Mouse (Mus musculus) liver, postnatal 0 days (tissue): ENCODE measurements around the gene Jdp2. TPM values are rescaled to one million over a fixed set of nuclear protein-coding genes. Genes with fewer than 3 reads are reported as not detected.

ENCODE experiments used
- ATAC-seq: fragments of 200-750 bp; cut with Nextera tagmentation; 2 replicates; pipeline ENCODE4 v1.8.0; 2017; ENCODE audit warnings: mild to moderate bottlenecking, moderate library complexity
- DNase-seq: peaks from one replicate; pipeline ENCODE4 v3.0.0-alpha.2; 2016
- H3K27ac ChIP-seq: fragments of 300-500 bp; sonication (generic); 2 replicates; pipeline ENCODE4 v1.5.1; 2014; ENCODE audit warnings: antibody characterized with exemption, moderate library complexity, mild to moderate bottlenecking, low read depth
- H3K27me3 ChIP-seq: fragments of 300-500 bp; sonication (generic); 2 replicates; pipeline ENCODE4 v1.6.1; 2014; ENCODE audit warnings: low read length, control low read depth, mixed read lengths; ENCODE audit not compliant: insufficient read depth
- H3K36me3 ChIP-seq: fragments of 300-500 bp; sonication (generic); replicated peaks from 2 replicates; pipeline ENCODE4 v1.6.1; 2014; ENCODE audit warnings: mild to moderate bottlenecking, control low read depth, low read length, moderate library complexity, mixed read lengths; ENCODE audit not compliant: insufficient read depth
- H3K4me1 ChIP-seq: fragments of 300-500 bp; sonication (generic); 2 replicates; pipeline ENCODE4 v1.6.1; 2014; ENCODE audit warnings: antibody characterized with exemption, mild to moderate bottlenecking, control low read depth; ENCODE audit not compliant: insufficient read depth
- H3K4me2 ChIP-seq: fragments of 300-500 bp; sonication (generic); 2 replicates; pipeline ENCODE4 v1.6.1; 2014; ENCODE audit warnings: low read depth, mild to moderate bottlenecking, low read length, moderate library complexity, mixed read lengths
- H3K4me3 ChIP-seq: fragments of 300-500 bp; sonication (generic); 2 replicates; pipeline ENCODE4 v1.5.1; 2014; ENCODE audit warnings: low read depth, low read length
- H3K9ac ChIP-seq: fragments of 300-500 bp; sonication (generic); replicated peaks from 2 replicates; pipeline ENCODE4 v1.6.1; 2014; ENCODE audit warnings: mild to moderate bottlenecking, moderate library complexity
- H3K9me3 ChIP-seq: fragments of 300-500 bp; sonication (generic); 2 replicates; pipeline ENCODE4 v1.6.1; 2016; ENCODE audit warnings: mild to moderate bottlenecking, control low read depth, low read length, mixed read lengths
- CTCF ChIP-seq: sonication (generic); IDR thresholded peaks from 2 replicates; pipeline ENCODE4 v1.5.1; 2016; ENCODE audit warnings: antibody characterized with exemption, low read depth
- EP300 ChIP-seq: IDR thresholded peaks from 2 replicates; pipeline ENCODE4 v1.6.1; 2016; ENCODE audit warnings: antibody characterized with exemption, low read depth, mild to moderate bottlenecking
- WGBS: fragments of 180-500 bp; shearing (Covaris S2); extraction: QIAGEN DNeasy Blood & Tissue Kit; methylation state at CpG from one replicate; pipeline ENCODE4 v1.1.7; 2014; ENCODE audit not compliant: insufficient replicate concordance; 5-methylcytosine and 5-hydroxymethylcytosine counted together
- polyA plus RNA-seq: library from polyadenylated mRNA; unstranded; fragments of >200 nt; fragmentation: Nextera tagmentation; extraction: Ambion mirVana; gene quantifications from 2 replicates; pipeline ENCODE4 v1.2.1, GENCODE M21; 2015

Gene Jdp2
- polyA plus RNA-seq, 1 experiment from 2014 or later: 0.33 TPM

- no peak overlapping the region for H3K4me3 ChIP-seq
- no peaks in the 10 kb centered on the region for H3K4me1 ChIP-seq
- ATAC-seq (no peak), DNase-seq (no peak)
- no peaks in the 10 kb centered on the region for H3K36me3 ChIP-seq
- no peaks in the 10 kb centered on the region for H3K27me3 ChIP-seq
- 59% methylated on average over 15 of the region's 15 CpGs for WGBS
- no peak overlapping the region for H3K27ac ChIP-seq
- TF ChIP-seq EP300: no peak
- no peak for TF ChIP-seq CTCF
- H3K9ac ChIP-seq: no peak overlapping the region
- no peak overlapping the region for H3K4me2 ChIP-seq
- no peaks in the 10 kb centered on the region for H3K9me3 ChIP-seq
These were observed 17.4 kb upstream of the Jdp2 start for GRCm38 (mm10) chr12:85581261-85582066.

GRCm38 (mm10) chr12:85582067-85582316, 16.8 kb upstream of the Jdp2 start:
- H3K27me3 ChIP-seq: no peaks in the 10 kb centered on the region
- no peak overlapping the region for H3K27ac ChIP-seq
- TF ChIP-seq CTCF (no peak), EP300 (no peak)
- no peak overlapping the region for H3K4me2 ChIP-seq
- DNase-seq: no peak
- no peak overlapping the region for H3K9ac ChIP-seq
- no peaks in the 10 kb centered on the region for H3K36me3 ChIP-seq
- H3K4me1 ChIP-seq: no peaks in the 10 kb centered on the region
- no peak overlapping the region for H3K4me3 ChIP-seq
- WGBS: 89% methylated on average over 5 of the region's 5 CpGs
- H3K9me3 ChIP-seq: no peaks in the 10 kb centered on the region
- ATAC-seq: no peak

- Histone ChIP-seq H3K9me3 (no peaks in the 10 kb centered on the region), H3K9ac (no peak overlapping the region), H3K27me3 (no peaks in the 10 kb centered on the region), H3K4me2 (no peak overlapping the region), H3K4me1 (peaks cover 5% of the 10 kb centered on the region; the same call in 1 of the 2 replicates), H3K27ac (no peak overlapping the region), H3K36me3 (no peaks in the 10 kb centered on the region), H3K4me3 (no peak overlapping the region)
- WGBS: 61% methylated on average over 11 of the region's 11 CpGs
- TF ChIP-seq EP300 (no peak), CTCF (no peak)
- ATAC-seq (no peak), DNase-seq (no peak)
These were observed 13.0 kb upstream of the Jdp2 start for GRCm38 (mm10) chr12:85585761-85586258.

- TF ChIP-seq CTCF (no peak), EP300 (no peak)
- ATAC-seq: no peak
- DNase-seq: no peak
- Histone ChIP-seq H3K27me3 (no peaks in the 10 kb centered on the region), H3K9ac (no peak overlapping the region), H3K36me3 (no peaks in the 10 kb centered on the region), H3K4me1 (peaks cover 7% of the 10 kb centered on the region; the same call in 1 of the 2 replicates), H3K27ac (no peak overlapping the region), H3K4me3 (no peak overlapping the region), H3K9me3 (no peaks in the 10 kb centered on the region), H3K4me2 (no peak overlapping the region)
- WGBS: 65% methylated on average over 5 of the region's 5 CpGs
These were observed 8.9 kb upstream of the Jdp2 start for GRCm38 (mm10) chr12:85589870-85590382.

GRCm38 (mm10) chr12:85592943-85593342, 5.9 kb upstream of the Jdp2 start:
- WGBS: 30% methylated on average over 9 of the region's 9 CpGs
- no peak overlapping the region for H3K4me3 ChIP-seq

GRCm38 (mm10) chr12:85594390-85594789, 4.4 kb upstream of the Jdp2 start:
- Histone ChIP-seq H3K27me3 (peaks cover 5% of the 10 kb centered on the region; the same call in 1 of the 2 replicates), H3K9ac (no peak overlapping the region), H3K36me3 (no peaks in the 10 kb centered on the region), H3K9me3 (no peaks in the 10 kb centered on the region), H3K4me3 (no peak overlapping the region), H3K4me1 (peaks cover 16% of the 10 kb centered on the region), H3K4me2 (no peak overlapping the region), H3K27ac (no peak overlapping the region)
- no peak for TF ChIP-seq CTCF
- no peak for TF ChIP-seq EP300
- 80% methylated on average over 2 of the region's 2 CpGs for WGBS
- DNase-seq (no peak), ATAC-seq (no peak)

More at GRCm38 (mm10) chr12:85592943-85593342, 5.9 kb upstream of the Jdp2 start:
- Histone ChIP-seq H3K4me1 (peaks cover 11% of the 10 kb centered on the region), H3K27me3 (no peaks in the 10 kb centered on the region), H3K4me2 (no peak overlapping the region), H3K9ac (no peak overlapping the region), H3K9me3 (no peaks in the 10 kb centered on the region), H3K27ac (no peak overlapping the region), H3K36me3 (no peaks in the 10 kb centered on the region)
- DNase-seq (no peak), ATAC-seq (no peak; the same call in 1 of the 2 replicates)
- TF ChIP-seq CTCF (no peak), EP300 (0 out of 2 replicates have a peak, but pooled peaks have one; percentile 38)
